Mouse (Mus musculus): Measurements from ENCODE around the gene Kdelr2.

- TF ChIP-seq CTCF (IDR thresholded peaks at IDR 0.05; ENCODE audit: low read depth) (no peak), EP300 (optimal IDR thresholded peaks at IDR 0.05) (no peak)
These were observed 66.0 kb downstream of the Kdelr2 start for GRCm38 (mm10) chr5:143469628-143470027.
